Mouse (Mus musculus): Measurements from ENCODE around the gene Myo18a.

Myo18a gene

DNA sequence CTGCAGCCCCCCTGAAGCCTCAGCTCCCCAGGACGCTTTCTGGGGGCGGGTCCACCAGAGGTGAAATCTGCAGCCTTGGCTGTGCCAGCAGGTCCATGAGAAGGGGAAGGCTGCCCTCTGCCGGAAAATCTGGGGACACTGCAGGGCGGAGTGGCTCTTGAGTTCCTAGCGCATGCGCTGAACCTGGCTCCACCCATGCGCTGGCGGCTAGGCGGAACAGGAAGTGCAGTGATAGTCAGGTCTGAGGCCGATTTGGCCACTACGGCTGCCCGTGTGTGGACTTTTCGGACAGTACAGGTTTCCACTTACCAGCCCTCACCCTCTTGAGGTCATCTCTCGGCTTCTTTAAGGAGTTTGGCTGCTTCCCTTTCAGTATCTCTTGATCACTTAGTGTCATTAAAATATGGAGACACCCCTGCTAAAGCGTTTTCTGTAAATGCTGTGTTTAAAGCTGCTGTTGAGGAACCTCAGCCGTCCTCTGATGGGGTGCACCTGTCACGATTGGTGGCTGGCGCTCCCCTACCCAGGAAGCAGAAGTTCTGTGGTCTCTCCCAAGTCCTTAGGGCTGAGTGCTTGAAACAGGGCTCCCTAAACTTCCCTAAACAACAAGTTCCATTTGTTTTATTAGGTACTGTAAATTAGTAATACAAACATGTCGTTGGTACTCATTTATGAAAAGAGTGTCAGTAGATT, 30.3 kb downstream of the Myo18a start:
- peak; percentile 95 for DNase-seq (ENCODE audit: low read depth, low spot score)

DNA sequence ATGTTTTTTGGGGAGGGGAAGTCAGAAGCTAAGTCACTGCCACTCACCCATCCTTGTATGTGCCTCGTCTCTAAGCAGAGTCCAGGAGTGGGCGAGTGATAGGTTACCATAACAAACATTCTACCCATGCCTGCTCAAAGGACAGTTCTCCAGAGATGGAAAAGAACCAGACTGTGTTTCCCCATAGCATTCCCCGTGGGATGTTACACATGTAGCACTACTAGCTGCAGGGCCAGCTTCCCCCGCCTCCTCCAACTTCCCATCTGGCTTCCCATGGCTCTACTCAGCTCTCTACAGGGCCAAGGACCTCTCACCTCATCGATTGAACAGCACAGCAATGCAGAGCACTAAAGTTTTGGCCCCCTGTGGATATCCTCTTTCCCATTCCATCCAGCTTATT, 32.2 kb downstream of the Myo18a start:
- no peak for DNase-seq (ENCODE audit: low read depth, low spot score)

DNA sequence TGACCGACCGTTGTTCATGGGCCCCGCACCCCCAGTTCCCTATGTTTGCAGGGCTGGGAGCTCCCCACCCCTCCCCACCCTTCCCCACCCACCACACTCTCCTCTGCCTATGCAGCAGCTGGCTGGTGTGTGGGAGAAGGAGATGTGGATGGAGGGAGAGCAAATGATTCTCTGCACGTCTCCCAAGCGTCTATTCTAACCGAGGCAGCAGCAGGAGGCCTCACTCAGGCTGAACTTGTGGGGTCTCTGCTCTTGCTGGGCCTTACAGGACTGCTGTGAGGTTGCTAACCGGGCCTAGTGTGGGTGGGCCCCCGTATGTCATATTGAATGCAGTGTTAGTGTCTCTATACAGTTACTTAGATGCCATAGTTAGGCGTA, 37.4 kb downstream of the Myo18a start:
- no peak for DNase-seq (ENCODE audit: low read depth, low spot score)

DNA sequence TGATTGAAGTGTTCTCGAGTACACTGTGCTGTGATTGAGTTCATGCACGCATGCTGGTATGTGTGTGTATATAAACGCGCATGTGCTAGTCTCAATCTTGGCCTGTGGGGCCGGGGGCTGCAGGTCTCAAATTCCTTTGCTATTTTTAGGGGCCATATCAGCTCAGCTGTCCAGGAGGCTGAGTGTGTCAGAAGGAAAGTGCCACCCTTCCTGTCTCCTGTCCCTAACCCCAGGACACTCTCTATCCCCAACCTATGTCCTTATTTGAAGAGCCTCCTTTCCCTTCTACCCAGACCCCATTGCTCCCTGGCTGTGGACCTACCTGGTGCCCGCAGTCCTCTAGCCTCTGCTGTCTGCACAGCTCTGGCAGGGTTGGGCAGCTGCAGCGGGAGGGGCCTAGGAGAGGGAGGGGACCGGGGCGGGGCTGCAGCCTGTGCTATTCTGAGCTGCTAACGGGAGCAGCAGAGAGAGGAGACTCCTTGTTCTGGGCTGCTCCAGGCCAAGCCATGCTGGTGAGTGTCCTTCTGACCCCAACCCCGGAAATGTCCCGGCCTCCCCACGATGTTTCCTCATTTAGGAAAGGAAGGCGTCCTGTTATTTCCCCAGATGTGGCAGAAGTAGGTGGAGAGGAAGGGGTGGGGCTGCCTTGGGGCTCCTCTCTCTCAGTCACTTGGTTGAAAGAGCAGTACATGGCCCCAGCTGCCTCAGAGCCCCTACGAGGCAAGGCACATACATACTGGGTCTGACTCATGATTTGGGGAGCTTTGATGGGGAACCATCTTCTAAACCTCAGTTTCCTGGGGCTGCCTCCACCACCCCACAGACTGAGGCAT, 38.0 kb downstream of the Myo18a start:
- no peak for DNase-seq (ENCODE audit: low read depth, low spot score)

DNA sequence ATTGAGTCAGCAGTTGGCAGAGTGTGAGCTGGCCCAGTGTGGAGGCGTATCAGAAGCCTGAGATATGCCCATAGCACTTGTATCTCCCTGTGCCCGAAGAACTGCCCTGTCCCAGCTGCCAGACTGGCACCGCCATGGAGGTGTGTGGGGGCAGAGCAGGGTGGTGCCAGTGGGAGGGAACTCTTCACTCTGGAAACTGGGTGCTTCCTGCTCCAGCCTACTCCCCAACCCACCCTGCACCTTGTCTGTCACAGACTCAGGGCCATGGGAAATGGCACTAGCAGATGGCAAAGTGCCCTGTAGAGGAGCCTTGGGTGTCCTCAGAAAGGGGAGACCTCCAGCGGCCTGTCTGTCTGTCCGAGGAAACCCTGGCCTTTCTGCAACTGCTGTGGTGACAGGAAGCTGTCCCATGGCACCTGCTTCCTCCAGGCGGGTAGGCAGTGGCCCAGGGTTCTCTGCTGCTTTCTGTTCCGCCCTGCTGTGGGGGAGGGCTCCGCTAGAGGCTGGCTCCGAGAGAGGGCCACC, 39.4 kb downstream of the Myo18a start:
- DNase-seq (ENCODE audit: low read depth, low spot score): no peak

DNA sequence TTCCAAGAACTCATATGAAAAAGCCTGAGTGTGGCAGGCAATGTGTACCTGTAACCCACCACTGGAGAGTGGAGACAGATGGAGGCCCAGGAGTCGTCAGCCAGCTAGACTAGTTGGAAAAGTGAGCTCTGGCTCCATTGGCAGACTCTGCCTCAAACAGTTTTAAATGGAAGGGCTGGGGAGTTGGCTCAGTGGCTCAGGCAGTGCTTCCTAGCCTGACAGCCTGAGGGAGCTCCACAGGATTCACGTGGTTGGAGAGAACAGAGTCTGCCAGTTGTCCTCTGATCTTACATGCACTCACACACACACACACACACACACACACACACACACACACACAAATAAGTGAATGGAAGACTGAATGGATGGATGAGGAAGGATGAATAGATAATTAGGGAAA, 43.2 kb downstream of the Myo18a start:
- no peak for DNase-seq (ENCODE audit: low read depth, low spot score)

DNA sequence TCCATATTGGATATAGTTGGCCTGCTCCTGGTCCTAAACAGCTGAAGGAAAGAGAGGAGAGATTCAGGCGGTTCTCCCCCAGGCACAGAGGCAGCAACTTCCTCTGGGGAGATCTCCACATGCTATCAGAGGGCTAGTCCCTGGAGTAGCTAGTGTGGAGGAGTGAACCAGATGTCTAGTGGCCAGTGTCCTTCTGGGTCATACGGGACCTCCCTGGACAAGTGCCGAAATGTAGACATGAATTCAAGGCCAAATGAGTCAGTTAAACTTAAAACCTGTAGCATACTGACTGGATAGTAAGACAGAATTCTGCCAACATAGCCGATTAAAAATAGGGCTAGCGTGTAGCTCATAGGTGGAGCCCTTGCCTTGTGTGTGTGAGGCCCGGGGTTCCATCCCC, 43.8 kb downstream of the Myo18a start:
- DNase-seq (ENCODE audit: low read depth, low spot score): no peak

DNA sequence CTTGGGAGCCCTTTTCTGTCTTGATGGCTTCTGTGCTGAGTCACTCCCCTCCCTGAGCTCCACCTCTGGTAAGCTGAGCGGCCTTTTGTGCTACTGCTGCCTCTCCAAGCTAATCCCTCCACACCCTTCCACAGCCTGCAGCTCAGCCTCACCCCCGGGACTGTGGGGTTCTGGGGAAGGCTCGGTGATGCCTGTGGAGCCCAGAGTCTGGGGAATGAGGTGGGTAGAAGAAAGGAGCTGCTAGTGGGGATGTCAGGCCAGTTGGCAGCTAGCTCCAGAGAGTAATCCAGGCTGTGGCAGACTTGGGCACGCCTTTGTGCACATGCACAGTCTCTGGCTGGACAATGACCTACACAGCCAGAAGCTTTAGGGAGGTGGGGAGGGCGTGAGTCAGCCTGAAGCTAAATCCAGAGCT, 45.0 kb downstream of the Myo18a start:
- DNase-seq (ENCODE audit: low read depth, low spot score): no peak

DNA sequence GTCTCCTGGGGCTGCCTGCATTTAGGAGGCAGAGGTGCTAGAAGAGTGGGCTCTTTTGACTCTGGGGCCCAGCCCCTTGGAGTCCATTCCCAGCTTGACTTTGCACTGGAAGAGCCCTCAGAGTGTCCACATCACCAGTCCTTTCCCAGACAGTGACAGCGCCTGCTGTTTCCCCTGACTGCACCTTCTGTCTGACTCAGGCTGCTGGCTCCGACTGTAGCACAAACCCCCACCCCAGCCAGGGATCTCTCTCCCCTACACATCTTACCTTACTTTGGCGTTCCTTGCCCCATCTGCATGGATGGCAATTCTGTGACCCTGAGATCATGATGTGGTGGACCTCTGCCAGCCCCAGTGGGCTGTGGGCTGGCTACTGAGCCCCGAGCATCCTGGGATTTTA, 46.2 kb downstream of the Myo18a start:
- DNase-seq (ENCODE audit: low read depth, low spot score): no peak

DNA sequence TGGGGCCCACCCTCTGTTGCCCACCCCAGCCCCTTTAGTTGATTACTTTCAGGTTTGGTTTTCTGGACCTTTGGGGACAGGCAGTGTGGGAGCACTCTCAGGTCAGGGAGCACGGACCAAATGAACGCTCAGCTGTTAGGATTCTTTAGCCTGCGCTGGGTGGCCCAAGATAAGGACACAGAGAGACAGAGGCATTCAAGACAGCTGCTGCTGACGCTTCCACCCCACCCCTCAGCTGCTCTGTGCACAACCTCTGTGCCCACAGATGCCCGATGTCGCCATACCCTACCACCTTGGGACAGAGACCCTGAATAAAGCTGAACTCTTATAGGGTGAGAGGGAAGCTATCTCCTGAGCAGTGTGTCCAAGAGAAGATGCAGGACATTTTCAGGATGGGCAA, 47.0 kb downstream of the Myo18a start:
- no peak for DNase-seq (ENCODE audit: low read depth, low spot score)

DNA sequence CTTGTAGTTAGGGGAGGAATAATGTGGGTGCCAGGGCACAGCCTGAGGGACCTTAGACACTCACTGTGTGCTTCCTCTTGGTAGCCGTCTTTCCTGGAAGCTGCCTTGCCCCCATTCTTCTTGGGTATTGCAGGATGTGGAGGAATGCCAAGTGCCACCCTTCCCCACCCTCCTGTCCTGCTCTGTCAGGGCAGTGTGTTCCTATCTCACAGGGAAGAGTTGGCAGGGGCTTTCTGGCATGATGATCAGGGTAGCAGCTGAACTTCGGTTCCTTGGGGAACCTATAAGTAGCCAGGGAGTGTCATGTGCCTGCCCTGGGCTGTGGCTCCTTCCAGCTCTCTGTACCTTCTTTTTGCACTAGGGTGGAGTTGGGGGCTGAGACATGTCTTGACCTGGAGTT, 50.9 kb downstream of the Myo18a start:
- DNase-seq (ENCODE audit: low read depth, low spot score): no peak

DNA sequence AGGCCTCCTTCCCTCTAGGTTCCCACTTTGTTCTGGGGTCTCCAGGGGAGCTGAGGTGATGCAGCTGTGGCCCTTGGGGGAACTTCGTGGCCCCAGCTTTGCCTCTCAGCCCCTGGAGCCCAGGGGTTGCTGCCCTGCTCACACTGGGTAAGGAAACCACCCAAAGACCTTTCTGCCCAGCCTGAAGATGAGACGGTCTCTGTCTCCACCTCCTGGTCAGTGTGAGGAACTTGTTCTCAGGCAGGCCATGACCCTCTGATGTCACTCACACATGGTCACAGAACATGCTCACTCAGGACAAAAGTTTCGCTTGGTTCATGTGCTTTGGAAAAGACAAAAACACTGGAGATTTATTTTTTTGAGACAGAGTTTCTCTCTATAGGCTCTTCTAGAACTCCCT, 53.0 kb downstream of the Myo18a start:
- no peak for DNase-seq (ENCODE audit: low read depth, low spot score)

DNA sequence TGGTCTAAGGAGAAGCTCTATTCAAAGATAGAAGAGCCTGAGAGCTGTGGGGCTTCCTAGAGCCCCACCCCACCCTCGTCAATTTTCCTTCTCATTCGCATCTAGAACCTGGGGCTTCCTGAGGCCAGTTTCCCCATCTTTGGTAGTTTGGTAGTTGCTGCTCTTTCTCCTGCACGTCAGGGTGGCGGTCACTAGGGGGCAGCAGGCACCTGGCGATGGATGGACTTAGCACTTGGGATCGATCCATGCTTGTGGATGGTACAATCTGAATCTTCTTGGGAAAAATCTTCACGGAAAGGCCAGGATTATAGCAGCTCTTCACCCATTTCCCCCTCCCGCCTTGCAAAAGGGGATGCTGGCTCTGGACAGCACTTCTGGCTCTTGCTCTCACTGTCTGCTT, 58.6 kb downstream of the Myo18a start:
- no peak for DNase-seq (ENCODE audit: low read depth, low spot score)

DNA sequence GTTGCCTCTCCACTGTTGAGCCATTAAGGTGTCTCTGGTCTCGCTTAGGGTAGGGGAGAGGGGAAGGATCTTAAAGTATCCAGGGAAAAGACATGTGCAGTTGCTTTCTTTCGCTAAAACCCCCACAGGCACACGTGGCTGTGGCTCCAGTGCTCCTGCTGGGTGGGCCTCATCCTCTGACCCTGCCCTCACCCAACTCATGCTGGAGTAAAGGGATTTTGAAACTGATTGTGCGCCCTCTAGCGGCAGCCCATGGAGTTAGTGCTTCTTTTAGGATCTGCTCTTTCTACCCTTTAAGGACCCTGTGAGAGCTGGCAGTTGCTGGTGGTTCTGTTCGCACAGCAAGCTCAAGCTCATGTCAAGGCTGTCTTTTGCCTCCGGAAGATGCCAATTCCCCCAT, 59.7 kb downstream of the Myo18a start:
- DNase-seq (ENCODE audit: low read depth, low spot score): peak; percentile 59

DNA sequence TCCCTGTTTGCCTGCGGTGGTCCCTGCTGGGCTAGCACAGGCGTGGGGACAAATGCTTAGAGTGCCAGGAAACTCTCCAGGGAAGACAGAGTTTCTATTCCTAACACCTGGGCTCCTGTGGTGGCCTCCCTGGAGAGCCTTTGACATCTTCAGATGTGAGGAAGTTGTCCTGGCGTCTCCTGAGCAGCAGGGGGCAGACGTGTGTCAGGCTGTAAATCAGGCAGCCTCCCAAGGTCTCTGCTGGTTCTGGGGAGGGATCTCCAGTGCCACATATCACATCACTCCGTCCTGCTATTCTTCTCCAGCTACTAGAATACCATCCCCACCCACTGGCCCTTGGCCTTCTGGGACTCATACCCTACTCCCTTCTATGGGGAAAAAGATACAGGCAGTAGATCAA, 62.8 kb downstream of the Myo18a start:
- no peak for DNase-seq (ENCODE audit: low read depth, low spot score)

DNA sequence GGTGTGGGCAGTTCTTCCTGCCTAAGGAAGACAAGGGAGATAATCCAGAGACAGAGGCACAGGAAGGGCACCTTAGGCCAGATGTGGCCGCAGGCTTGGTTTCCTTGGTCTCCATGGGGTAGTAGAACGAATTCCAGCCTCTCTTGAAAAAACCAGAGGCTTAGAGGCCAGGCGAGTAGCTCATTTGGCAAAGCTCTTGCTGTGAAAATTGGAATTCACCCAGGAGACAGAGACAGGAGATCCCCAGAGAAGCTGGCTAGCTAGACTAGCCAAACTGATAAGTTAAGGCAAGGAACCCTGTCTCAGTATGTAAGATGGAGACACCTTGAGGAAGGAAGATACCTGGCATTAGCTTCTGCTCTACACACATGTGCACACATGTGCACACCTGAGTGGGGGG, 63.3 kb downstream of the Myo18a start:
- no peak for DNase-seq (ENCODE audit: low read depth, low spot score)

DNA sequence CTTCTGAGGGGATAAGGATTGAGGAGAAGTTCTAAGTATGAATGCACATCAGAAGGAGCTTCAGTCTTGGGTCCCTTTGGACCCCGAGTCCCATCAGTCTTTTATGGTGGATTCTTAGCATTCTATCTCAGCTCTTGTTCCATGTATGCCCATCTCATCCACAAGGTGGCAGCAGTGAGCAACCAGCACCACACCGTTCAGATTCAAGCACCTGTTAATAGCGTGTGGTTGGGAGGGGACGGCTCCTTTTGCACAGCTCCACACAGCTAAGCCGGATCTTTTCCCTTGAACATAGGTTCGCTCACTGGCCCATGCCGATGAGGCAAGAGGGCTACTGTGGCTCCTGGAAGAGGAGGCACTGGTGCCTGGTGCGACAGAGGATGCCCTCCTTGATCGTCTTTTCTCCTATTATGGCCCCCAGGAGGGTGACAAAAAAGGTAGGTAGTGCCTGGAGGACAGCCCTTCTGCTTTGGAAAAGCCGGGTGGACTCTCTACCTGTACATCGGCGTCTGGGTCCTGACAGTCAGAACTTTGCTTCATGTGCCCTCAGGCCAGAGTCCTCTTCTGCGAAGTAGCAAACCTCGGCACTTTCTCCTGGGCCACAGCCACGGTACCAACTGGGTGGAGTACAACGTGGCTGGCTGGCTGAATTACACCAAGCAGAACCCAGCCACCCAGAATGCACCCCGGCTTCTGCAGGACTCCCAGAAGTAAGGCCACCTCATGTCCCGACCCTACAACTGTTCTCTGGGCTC, 64.4 kb downstream of the Myo18a start:
- DNase-seq (ENCODE audit: low read depth, low spot score): peak; percentile 72

DNA sequence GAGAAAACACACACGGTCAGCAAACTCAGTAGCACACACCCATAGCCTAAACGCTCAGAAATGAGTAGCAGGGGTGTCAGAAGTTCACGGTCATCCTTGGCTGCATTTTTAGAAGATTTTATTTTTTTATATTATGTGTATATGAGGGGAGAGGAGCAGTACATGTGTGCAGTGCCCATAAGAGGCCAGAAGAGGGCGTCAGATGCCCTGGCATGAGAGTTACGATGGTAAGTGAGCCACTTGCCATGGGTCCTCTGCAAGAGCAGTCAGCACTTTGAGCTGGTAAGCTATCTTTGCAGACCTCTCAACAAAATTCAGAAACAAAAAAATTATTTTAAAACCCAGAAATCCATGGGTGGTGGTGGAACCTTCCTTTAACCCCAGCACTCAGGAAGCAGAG, 65.1 kb downstream of the Myo18a start:
- DNase-seq (ENCODE audit: low read depth, low spot score): no peak

DNA sequence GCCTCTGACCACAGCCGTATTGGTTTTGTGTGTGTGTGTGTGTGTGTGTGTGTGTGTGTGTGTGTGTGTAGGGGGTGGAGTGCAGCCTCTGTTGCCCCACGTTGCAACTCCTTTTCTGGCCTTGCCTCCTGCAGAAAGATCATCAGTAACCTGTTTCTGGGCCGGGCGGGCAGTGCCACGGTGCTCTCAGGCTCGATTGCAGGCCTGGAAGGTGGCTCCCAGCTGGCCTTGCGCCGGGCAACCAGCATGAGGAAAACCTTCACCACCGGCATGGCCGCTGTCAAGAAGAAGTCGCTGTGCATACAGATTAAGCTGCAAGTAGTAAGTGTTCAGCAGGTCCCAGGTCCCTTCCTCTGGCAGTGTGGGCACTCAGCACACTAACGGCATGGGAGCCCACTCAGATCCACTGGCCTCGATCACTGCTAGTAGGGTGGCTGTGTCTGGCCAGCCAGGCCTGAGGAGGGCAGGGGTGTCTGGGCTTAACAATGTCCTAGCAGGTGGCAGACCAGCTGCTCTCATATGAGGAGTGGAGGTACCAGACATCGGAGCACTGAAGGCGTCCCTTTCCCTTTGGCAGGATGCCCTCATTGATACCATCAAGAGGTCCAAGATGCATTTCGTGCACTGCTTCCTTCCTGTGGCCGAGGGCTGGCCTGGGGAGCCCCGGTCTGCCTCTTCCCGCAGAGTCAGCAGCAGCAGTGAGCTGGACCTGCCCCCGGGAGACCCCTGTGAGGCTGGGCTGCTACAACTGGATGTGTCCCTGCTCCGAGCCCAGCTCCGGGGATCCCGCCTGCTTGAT, 66.2 kb downstream of the Myo18a start:
- no peak for DNase-seq (ENCODE audit: low read depth, low spot score)

DNA sequence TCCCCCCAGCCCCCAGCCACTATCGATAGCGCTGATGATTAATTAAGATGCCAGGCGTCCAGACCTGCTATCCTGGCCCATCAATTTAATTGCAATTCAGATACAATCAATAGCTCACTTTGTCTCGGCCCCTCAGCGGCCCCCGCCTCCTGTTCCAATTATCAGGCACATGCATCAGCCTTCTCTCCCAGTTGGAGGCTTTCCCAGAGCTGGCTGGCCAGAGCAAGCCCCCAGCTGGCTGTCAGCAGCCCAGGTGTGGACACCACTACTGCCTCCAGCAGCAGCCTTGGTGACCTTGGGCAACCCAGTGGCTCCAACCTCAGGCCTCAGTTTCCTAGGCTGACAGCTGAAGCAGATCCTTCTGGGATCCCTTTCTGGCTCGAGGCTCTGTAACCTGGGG, 67.8 kb downstream of the Myo18a start:
- no peak for DNase-seq (ENCODE audit: low read depth, low spot score)

DNA sequence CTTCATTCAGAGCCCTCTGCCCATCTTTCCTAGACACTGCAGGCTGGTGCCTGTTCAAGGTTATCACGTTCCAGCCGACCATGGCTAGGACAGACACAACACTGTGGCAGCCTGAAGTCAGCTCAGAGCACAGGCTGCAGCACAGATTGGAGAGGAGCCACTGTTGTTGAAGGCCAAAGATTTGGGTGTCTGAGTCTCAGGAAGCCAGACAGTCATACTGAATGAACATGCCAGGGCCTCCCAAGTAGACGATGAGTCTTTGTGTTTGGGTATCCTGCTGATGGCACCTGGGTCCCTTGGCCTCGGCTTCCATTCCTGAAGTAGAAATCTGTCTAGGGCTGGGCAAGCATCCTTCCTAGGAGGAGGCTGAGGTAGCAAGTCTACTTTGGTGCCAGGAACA, 69.5 kb downstream of the Myo18a start:
- DNase-seq (ENCODE audit: low read depth, low spot score): no peak

DNA sequence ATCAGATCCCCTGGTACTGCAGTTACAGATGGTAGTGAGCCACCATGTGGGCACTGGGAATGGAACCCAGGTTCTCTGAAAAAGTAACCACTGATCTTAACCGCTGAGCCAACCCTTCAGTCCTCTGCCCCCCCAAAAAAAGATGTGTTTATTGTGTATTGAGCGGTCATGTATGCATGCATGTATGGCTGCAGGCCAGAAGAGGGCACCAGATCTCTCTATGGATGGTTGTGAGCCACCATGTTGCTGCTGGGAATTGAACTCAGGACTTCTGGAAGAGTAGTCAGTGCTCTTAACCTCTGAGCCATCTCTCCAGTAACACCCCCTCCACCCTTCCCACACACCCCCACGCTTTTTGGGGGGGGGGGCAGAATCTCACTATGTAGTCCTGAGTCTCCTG, 72.1 kb downstream of the Myo18a start:
- no peak for DNase-seq (ENCODE audit: low read depth, low spot score)

Measured in embryo, embryonic 11.5 days (tissue).